Mouse (Mus musculus): ENCODE results near the gene 1110057P08Rik.
"Not testable (repeated sequence)": the region's sequence is repeated elsewhere in the genome, so short reads cannot be mapped to it uniquely, and the experiment has no call there.

Gene 1110057P08Rik

DNA sequence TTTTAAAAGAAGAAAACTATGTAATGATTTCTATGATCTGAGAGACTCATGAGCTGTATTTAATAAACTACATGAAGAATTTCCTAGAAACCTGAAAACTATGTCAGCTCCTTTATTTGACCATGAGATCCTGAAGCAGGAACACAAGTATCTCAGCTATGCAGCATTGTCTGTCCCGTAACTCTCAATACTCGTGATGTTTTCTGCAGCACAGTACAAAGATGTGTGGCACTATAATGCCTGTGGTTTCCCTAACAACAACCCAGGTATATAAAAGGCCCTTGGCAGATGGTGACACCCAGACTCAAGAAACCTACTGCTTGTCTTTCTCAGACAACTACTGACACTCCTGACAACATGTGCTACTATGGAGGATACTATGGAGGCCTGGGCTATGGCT is at the start of gene 1110057P08Rik:
Gene 1110057P08Rik, plus strand, starts transcription at position 301 of the 400 bp plus-strand sequence.
- DNase-seq (ENCODE audit: low spot score) = no peak

DNA sequence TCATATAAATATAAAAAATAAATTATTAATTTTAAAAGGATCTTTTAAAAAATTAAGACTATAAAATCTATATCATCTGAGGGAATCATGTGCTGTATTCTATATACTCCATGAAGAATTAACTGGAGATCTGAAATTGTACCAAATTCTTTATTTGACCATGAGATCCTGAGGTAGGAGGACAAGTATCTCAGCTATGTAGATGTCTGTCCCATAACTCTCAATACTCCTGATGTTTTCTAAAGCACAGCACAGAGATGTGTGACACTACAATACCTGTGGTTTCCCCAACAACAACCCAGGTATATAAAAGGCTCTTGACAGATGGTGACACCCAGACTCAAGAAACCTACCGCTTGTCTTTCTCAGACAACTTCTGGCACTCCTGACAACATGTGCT is 34.0 kb upstream of the 1110057P08Rik start, which contains the start of gene Gm6358:
Gene Gm6358, plus strand, starts transcription at position 301 of the 400 bp plus-strand sequence.
- no peak for DNase-seq (ENCODE audit: low spot score)

DNA sequence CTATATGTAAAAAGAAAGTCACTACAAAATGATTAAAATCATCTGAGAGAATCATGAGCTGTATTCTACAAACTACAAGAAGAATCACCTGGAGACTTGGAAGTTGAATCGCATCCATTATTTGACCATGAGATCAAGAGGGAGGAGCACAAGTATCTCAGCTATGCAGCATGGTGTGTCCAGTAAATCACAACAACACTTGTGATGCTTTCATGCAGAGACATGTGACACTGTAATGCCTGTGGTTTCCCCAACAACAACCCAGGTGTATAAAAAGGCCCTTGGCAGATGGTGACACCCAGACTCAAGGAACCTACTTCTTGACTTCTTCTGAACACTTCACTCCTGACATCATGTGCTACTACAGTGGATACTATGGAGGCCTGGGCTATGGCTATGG is 23.7 kb upstream of the 1110057P08Rik start, which contains the start of gene Gm10061:
Gene Gm10061, plus strand, starts transcription at position 301 of the 400 bp plus-strand sequence.
- no peak for DNase-seq (ENCODE audit: low spot score)

DNA sequence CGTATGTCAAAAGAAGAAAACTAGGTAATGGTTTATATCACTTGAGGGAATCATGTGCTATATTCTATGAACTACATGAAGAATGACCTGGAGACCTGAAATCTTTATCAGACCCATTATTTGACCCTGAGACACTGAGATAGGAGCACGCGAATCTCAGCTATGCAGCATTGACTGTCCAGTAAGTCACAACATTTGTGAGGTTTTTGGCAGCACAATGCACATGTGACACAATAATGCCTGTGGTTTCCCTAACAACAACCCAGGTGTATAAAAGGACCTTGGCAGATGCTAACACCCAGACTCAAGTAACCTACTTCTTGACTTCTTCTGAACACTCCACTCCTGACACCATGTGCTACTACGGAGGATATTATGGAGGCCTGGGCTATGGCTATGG is 16.9 kb upstream of the 1110057P08Rik start, which contains the start of gene Gm9789:
Gene Gm9789, plus strand, starts transcription at position 301 of the 400 bp plus-strand sequence.
- DNase-seq (ENCODE audit: low spot score) = no peak

DNA sequence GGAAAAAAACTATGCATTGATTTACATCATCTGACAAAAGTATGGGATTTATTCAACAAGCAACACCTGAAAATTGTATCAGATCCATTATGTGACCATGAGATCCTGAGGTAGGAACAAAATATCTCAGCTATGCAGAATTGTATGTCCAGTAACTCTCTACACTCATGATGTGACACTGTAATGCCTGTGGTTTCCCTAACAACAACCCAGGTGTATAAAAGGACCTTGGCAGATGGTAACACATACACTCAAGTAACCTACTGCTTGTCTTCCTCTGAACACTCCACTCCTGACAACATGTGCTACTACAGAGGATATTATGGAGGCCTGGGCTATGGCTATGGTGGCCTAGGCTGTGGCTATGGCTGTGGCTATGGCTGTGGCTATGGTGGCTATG is 5.3 kb upstream of the 1110057P08Rik start, which contains the start of gene Gm7735:
Gene Gm7735, plus strand, starts transcription at position 301 of the 400 bp plus-strand sequence.
- not testable (repeated sequence) for DNase-seq (ENCODE audit: low spot score)

DNA sequence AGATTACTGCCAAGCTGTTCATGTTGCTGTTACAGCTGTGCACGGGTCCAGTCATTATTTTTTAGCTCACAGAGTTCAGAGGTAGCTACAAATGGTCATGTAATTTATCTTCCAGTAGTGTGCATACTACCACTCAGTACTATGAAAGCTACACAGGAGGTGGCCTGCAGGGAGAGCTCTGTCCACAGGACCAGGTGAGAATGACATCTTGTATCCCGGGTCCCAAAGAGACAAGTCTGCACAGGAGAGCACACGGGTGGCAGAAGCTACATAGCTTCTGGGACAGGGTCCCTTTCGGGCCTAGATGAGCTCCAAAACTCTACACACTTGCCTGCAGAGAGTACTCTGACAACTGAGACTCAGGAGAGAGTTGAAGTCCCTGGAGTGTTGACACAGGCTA is 14.1 kb downstream of the 1110057P08Rik start:
- DNase-seq (ENCODE audit: low spot score) = no peak

DNA sequence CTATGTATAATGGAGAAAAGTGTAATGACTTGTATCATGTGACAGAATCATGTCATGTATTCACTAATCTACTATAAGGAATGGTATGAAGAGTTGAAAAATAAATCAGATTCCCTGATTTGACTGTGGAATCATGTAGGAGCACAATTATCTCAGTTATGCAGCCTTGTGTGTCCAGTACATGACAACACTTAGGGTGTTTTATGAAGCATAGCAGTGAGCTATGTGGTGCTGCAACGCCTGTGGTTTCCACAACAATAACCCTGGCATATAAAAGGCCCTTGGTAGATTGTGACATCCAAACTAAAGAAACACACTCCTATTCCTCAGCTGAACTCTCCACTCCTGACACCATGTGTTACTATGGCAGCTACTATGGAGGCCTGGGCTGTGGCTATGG is 31.0 kb downstream of the 1110057P08Rik start, which contains the start of gene Krtap20-2:
Gene Krtap20-2, plus strand, starts transcription at position 301 of the 400 bp plus-strand sequence.
- no peak for DNase-seq (ENCODE audit: low spot score)

All from embryo, embryonic 10.5 days (tissue).